Comparison of ENCODE assay signal across 7 mouse cellular contexts in genomic region chr11:5290691-5291090, GRCm38 (mm10). TPM values are rescaled to one million over a fixed set of nuclear protein-coding genes. Genes with fewer than 3 reads are reported as not detected.
DNase-seq lines count a peak whose midpoint lies in the region; ATAC-seq and TF ChIP-seq lines count a peak whose summit lies in the region.

No protein-coding gene starts in this region.

- TF ChIP-seq CTCF in lung, postnatal 0 days (IDR thresholded peaks at IDR 0.05), result peak; percentile 95

- DNase-seq in midbrain, embryonic 10.5 days (ENCODE audit: low spot score), result peak; percentile 64
- DNase-seq in adrenal gland, adult (ENCODE audit: inconsistent age in 2 of 2, low spot score in 1 of 2), result peak; percentile 65 to 93
- DNase-seq in embryo, embryonic 10 days (ENCODE audit: low spot score), result peak; percentile 81
- DNase-seq in kidney, adult 9 months, result peak; percentile 72
- DNase-seq in lung, postnatal 0 days (ENCODE audit: low spot score), result peak; percentile 79
- peak; percentile 63 for DNase-seq in right cerebral cortex, postnatal 14 days

- H3K4me2 ChIP-seq in midbrain, embryonic 15.5 days, result no peak overlapping the region
- no peak overlapping the region for H3K4me2 ChIP-seq in lung, postnatal 0 days (replicated peaks; ENCODE audit: low read depth, low read length)

- H3K27ac ChIP-seq in midbrain, embryonic 10.5 days (replicated peaks), result peak overlapping the region; percentile 39; the same call in 1 of the 2 replicates
- H3K27ac ChIP-seq in midbrain, embryonic 15.5 days, result no peak overlapping the region
- H3K27ac ChIP-seq in lung, postnatal 0 days (ENCODE audit: low read length), result no peak overlapping the region

- peaks cover 38% of the 10 kb centered on the region for H3K36me3 ChIP-seq in midbrain, embryonic 10.5 days
- peaks cover 5% of the 10 kb centered on the region; the same call in 1 of the 2 replicates for H3K36me3 ChIP-seq in midbrain, embryonic 15.5 days (replicated peaks)
- 0 out of 2 replicates have a peak, but pooled peaks cover 13% of the 10 kb centered on the region for H3K36me3 ChIP-seq in lung, postnatal 0 days (ENCODE audit: insufficient read depth, low read length)

- 22% methylated on average over 5 of the region's 5 CpGs for WGBS in midbrain, embryonic 10.5 days
- WGBS in midbrain, embryonic 15.5 days, result 13% methylated on average over 5 of the region's 5 CpGs
- WGBS in lung, postnatal 0 days, result 18% methylated on average over 5 of the region's 5 CpGs

- TF ChIP-seq EP300 in lung, postnatal 0 days (IDR thresholded peaks at IDR 0.05), result 0 out of 2 replicates have a peak, but pooled peaks have one; percentile 17

- no peak for ATAC-seq in midbrain, embryonic 15.5 days (replicated peaks)
- ATAC-seq in lung, postnatal 0 days, result 0 out of 2 replicates have a peak, but pooled peaks have one; percentile 25

- H3K4me3 ChIP-seq in midbrain, embryonic 10.5 days, result no peak overlapping the region
- no peak overlapping the region for H3K4me3 ChIP-seq in midbrain, embryonic 15.5 days
- no peak overlapping the region for H3K4me3 ChIP-seq in lung, postnatal 0 days (ENCODE audit: low read depth, low read length)

- peaks cover 37% of the 10 kb centered on the region for H3K4me1 ChIP-seq in midbrain, embryonic 10.5 days
- peaks cover 7% of the 10 kb centered on the region; the same call in 1 of the 2 replicates for H3K4me1 ChIP-seq in midbrain, embryonic 15.5 days
- no peaks in the 10 kb centered on the region for H3K4me1 ChIP-seq in lung, postnatal 0 days (ENCODE audit: insufficient read depth, low read depth, low read length)

- H3K9me3 ChIP-seq in midbrain, embryonic 10.5 days (replicated peaks), result no peaks in the 10 kb centered on the region
- H3K9me3 ChIP-seq in midbrain, embryonic 15.5 days, result no peaks in the 10 kb centered on the region
- no peaks in the 10 kb centered on the region for H3K9me3 ChIP-seq in lung, postnatal 0 days (ENCODE audit: low read length)

- H3K9ac ChIP-seq in midbrain, embryonic 15.5 days, result no peak overlapping the region
- H3K9ac ChIP-seq in lung, postnatal 0 days (replicated peaks; ENCODE audit: low read depth), result no peak overlapping the region

- no peaks in the 10 kb centered on the region for H3K27me3 ChIP-seq in midbrain, embryonic 10.5 days (ENCODE audit: low read depth, poor library complexity, severe bottlenecking)
- no peaks in the 10 kb centered on the region for H3K27me3 ChIP-seq in midbrain, embryonic 15.5 days (replicated peaks)
- H3K27me3 ChIP-seq in lung, postnatal 0 days (replicated peaks; ENCODE audit: insufficient read depth, low read length), result no peaks in the 10 kb centered on the region

RNA-seq across cellular contexts. Expression of gene Kremen1, which starts 29.3 kb away (rescaled TPM):
- polyA plus RNA-seq in midbrain, embryonic 10.5 days (2016; fragmentation: Nextera tagmentation; extraction: Ambion mirVana), result 11.1 and 12.1 TPM in 2 replicates
- 5.2 and 6.0 TPM in 2 replicates for polyA plus RNA-seq in midbrain, embryonic 15.5 days (2015; fragmentation: Nextera tagmentation; extraction: Ambion mirVana)
- polyA plus RNA-seq in lung, postnatal 0 days (2015; fragmentation: Nextera tagmentation; extraction: Ambion mirVana), result 13.3 and 14.7 TPM in 2 replicates
